Mouse (Mus musculus): ENCODE results near the gene Usb1. TPM values are rescaled to one million over a fixed set of nuclear protein-coding genes. Genes with fewer than 3 reads are reported as not detected.

The Usb1 gene
- polyA plus RNA-seq, 1 experiment, result 24.1 TPM

DNA sequence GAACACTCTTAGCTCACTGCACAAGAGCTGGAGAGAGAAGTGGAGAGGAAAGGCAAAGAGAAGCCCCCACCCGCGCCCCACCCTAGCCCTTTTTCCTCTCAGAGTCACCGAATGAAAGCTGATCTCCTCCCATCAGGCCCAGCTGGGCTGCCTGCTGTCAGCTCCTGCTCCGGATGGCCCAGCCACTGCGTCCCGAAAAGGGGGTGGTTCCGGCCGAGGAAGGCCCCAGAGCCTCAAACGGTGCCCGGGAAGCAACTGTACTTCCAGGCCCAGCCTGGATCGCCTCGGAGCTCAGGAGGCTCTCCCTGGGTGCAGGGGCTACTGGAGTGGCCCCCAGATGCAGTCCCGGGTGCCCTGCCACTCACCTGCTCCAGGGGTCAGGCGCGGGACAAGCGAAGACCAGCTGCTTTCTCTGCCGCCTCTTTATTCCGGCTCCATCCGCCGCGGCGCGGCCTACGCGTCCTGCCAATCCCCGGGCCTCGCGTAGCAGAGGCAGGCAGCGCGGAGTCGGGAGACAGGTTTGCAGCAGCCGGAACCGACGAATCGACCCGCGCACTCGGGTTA, 846 bp upstream of the Usb1 start:
- H3K4me3 ChIP-seq (ENCODE audit: insufficient read depth, low read length), result peak overlapping the region; percentile 94
- H3K27ac ChIP-seq (ENCODE audit: insufficient read depth, low read length), result peak overlapping the region; percentile 87
- peaks cover 3% of the 10 kb centered on the region; the same call in 1 of the 2 replicates for H3K4me1 ChIP-seq (ENCODE audit: control insufficient read depth, insufficient read depth, low read length)
- no peak for TF ChIP-seq POLR2A (IDR thresholded peaks at IDR 0.05; ENCODE audit: low read depth, low read length)
- TF ChIP-seq CTCF (IDR thresholded peaks at IDR 0.05; ENCODE audit: borderline replicate concordance, insufficient read depth, low read length), result no peak

DNA sequence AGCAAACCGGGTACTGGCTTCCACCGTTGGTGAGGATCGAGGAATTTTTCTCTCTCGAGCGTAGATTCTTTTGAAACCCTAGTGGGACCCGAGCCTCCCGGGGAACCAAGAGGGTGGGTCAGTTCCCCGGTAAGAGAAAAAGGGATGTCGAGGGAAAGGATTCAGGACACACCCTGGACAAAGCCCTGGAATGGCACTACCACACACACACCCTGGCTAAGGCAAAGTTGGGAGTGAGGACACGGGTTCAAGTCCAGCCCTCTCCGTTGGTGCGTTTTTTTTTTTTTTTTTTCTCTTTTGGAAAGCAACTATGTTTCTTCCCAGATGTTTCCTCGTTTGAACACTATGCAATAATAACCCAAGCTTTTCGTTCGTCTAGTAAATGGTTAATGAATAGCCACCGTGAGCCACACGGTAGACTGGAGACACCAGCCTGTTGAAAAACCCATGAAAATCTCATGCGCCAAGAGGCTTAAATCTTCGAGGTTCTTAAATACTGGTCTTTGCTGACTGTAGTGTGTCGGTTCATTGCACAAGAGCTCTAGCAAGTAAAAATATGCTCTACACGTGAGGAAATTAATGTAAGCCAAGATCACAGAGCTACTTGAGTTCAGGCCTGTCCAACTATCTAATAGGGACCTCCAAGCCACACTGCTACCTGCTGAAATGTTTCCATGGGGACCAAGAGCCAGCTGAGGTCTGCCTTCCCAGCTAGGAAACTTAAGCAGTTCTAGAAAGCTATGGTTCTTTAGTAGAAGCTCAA, 534 bp downstream of the Usb1 start:
- Histone ChIP-seq H3K4me1 (ENCODE audit: control insufficient read depth, insufficient read depth, low read length) (peaks cover 3% of the 10 kb centered on the region; the same call in 1 of the 2 replicates), H3K4me3 (ENCODE audit: insufficient read depth, low read length) (peak overlapping the region; percentile 94), H3K27ac (ENCODE audit: insufficient read depth, low read length) (peak overlapping the region; percentile 63)
- TF ChIP-seq POLR2A (IDR thresholded peaks at IDR 0.05; ENCODE audit: low read depth, low read length), result no peak
- no peak for TF ChIP-seq CTCF (IDR thresholded peaks at IDR 0.05; ENCODE audit: borderline replicate concordance, insufficient read depth, low read length)

DNA sequence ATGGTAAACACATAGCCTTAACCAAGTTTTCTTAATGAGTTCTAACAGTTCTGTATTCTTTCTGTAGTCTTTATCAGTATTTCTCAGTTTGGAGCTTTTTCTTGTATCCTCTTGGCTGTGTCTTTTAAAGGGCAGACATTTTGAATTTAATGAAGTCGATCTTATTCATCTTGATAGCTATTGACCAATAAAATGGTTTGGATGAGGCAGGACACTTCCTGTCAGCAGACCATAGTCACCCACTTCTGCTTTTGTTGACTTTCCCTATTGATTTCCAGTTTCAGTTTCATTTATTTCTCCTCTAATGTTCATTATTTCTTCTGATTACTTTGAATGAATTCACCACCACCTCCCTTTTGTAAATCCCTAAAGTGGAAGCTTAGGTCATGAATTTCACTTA, 3.6 kb downstream of the Usb1 start:
- H3K4me3 ChIP-seq (ENCODE audit: insufficient read depth, low read length), result no peak overlapping the region
- H3K4me1 ChIP-seq (ENCODE audit: control insufficient read depth, insufficient read depth, low read length), result 0 out of 2 replicates have a peak, but pooled peaks cover 3% of the 10 kb centered on the region
- no peak overlapping the region; the same call in 1 of the 2 replicates for H3K27ac ChIP-seq (ENCODE audit: insufficient read depth, low read length)
- TF ChIP-seq POLR2A (IDR thresholded peaks at IDR 0.05; ENCODE audit: low read depth, low read length) (no peak), CTCF (IDR thresholded peaks at IDR 0.05; ENCODE audit: borderline replicate concordance, insufficient read depth, low read length) (no peak)

DNA sequence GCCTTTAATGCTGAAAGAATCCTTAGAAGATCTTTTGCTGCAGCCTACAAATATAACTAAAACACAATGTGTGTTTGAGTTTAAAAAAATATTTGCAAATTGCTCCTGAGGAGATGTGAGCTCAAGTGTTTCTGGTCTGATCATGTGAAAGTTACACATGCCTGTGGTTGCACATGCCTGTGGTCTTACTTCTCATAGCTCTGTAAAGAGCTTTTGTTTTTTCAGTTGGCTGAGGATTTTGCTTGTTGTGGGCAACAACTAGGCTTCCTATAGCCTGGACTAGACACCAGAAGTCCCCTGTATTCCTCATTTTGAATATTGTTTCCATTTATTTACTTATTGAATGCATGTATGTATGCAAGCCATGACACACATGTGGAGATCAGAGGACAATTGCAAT, 4.3 kb downstream of the Usb1 start:
- TF ChIP-seq POLR2A (IDR thresholded peaks at IDR 0.05; ENCODE audit: low read depth, low read length) (no peak), CTCF (IDR thresholded peaks at IDR 0.05; ENCODE audit: borderline replicate concordance, insufficient read depth, low read length) (no peak)
- H3K4me3 ChIP-seq (ENCODE audit: insufficient read depth, low read length), result no peak overlapping the region
- 0 out of 2 replicates have a peak, but pooled peaks cover 3% of the 10 kb centered on the region for H3K4me1 ChIP-seq (ENCODE audit: control insufficient read depth, insufficient read depth, low read length)
- H3K27ac ChIP-seq (ENCODE audit: insufficient read depth, low read length), result no peak overlapping the region

DNA sequence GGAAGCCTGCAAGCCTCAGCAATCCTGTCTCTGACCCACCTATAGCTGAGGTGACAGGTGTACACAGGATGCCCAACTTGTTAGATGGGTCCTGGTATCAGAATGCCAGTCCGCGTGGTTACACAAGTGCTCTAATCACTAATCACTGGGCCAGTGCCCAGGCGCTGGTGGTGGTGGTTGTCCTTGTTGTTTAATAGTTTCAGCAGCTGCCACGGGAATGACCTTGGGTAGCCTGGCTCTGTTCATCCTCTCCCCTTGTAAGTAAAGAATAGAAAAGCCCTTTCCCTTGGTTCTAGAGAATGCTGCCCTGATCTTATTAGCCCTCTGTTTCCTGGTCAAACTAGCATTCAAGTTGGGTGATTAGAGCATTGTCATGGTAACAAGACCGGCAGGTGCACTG, 9.6 kb downstream of the Usb1 start:
- no peak overlapping the region for H3K4me3 ChIP-seq (ENCODE audit: insufficient read depth, low read length)
- no peak overlapping the region for H3K27ac ChIP-seq (ENCODE audit: insufficient read depth, low read length)
- TF ChIP-seq POLR2A (IDR thresholded peaks at IDR 0.05; ENCODE audit: low read depth, low read length), result no peak
- no peak for TF ChIP-seq CTCF (IDR thresholded peaks at IDR 0.05; ENCODE audit: borderline replicate concordance, insufficient read depth, low read length)
- no peaks in the 10 kb centered on the region for H3K4me1 ChIP-seq (ENCODE audit: control insufficient read depth, insufficient read depth, low read length)

DNA sequence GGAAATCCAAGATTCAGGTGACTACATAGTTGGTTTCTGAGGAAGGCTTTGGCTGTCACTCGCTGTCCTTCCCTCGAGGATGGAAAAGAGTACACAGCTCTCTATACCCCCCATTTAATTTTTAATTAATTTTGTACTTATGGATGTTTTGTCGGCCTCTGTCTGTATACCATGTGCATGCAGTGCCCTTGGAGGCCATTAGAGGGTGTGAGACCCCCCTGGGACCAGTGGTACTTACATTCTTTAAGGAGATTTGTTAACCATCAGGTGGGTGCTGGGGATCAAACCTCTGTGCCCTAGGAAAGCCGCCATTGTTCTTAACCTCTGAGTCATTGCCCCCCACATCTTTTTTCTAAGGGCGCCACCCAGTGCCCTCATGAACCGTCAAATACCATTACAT, 12.6 kb downstream of the Usb1 start:
- Histone ChIP-seq H3K27ac (ENCODE audit: insufficient read depth, low read length) (no peak overlapping the region), H3K4me1 (ENCODE audit: control insufficient read depth, insufficient read depth, low read length) (no peaks in the 10 kb centered on the region), H3K4me3 (ENCODE audit: insufficient read depth, low read length) (no peak overlapping the region)
- TF ChIP-seq CTCF (IDR thresholded peaks at IDR 0.05; ENCODE audit: borderline replicate concordance, insufficient read depth, low read length) (no peak), POLR2A (IDR thresholded peaks at IDR 0.05; ENCODE audit: low read depth, low read length) (no peak)

DNA sequence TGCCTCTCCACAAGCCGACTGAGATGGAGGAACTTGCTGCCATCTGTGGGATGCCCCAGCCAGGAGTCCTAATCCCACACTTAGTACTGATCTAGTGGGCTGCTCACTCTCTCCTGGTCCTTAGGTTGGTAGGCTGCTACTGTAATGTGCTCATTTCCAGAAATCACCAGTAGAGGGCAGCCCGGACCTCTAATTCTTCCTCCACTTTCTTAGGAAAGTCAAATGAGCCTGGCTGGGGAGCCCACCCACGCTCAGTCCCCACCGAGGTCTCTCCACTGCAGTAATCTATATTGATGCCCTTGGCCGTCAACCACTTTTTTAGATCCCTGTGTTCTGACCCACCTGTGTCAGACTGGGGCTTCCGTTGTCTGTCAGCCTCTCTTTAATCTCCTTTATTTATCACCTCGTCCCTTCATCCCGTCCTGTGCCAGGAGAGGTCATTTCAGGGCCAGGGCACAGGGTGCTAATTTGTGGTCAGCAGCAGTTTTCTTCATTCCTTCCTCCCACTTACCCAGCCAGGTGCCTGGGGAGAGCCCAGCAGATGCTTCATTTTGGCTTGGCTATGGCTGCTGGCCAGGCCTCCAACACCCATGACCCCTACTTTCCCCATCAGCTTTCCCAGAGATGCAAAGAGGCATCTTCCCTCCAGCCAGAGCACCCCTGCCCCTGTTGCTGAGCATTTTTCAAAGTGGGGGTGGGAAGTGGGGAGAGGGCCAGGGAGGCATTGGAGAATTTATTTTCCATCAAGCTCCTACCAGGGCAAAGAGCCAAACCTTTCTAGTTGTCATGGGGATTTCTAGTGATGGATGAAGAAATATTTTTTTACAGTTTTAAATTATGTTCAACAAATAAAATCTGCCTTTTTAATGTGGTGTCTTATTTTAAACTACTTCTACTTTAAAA, 14.8 kb downstream of the Usb1 start:
- Histone ChIP-seq H3K27ac (ENCODE audit: insufficient read depth, low read length) (no peak overlapping the region), H3K4me1 (ENCODE audit: control insufficient read depth, insufficient read depth, low read length) (no peaks in the 10 kb centered on the region), H3K4me3 (ENCODE audit: insufficient read depth, low read length) (no peak overlapping the region)
- no peak for TF ChIP-seq CTCF (IDR thresholded peaks at IDR 0.05; ENCODE audit: borderline replicate concordance, insufficient read depth, low read length)
- no peak for TF ChIP-seq POLR2A (IDR thresholded peaks at IDR 0.05; ENCODE audit: low read depth, low read length)

DNA sequence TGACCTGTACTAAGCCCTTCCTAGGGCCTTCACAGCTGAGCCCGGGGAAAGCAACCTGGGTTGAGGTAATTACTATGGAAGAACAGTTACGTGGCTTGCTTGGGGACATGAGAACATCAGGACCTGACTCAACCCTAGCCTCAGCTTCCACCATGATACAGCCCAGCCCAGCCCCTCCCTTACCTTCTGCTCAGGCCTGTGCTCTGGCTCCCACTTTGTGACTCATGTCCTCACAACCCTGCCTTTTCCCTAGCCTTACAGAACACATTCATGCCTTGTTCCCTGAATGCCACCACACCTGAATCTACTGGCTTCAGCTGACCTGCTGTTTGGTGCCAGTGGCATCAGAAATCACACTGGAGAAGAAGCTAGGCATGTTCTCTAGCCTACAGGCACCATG, 16.3 kb downstream of the Usb1 start:
- Histone ChIP-seq H3K27ac (ENCODE audit: insufficient read depth, low read length) (no peak overlapping the region), H3K4me3 (ENCODE audit: insufficient read depth, low read length) (no peak overlapping the region), H3K4me1 (ENCODE audit: control insufficient read depth, insufficient read depth, low read length) (no peaks in the 10 kb centered on the region)
- TF ChIP-seq POLR2A (IDR thresholded peaks at IDR 0.05; ENCODE audit: low read depth, low read length) (no peak), CTCF (IDR thresholded peaks at IDR 0.05; ENCODE audit: borderline replicate concordance, insufficient read depth, low read length) (no peak)

DNA sequence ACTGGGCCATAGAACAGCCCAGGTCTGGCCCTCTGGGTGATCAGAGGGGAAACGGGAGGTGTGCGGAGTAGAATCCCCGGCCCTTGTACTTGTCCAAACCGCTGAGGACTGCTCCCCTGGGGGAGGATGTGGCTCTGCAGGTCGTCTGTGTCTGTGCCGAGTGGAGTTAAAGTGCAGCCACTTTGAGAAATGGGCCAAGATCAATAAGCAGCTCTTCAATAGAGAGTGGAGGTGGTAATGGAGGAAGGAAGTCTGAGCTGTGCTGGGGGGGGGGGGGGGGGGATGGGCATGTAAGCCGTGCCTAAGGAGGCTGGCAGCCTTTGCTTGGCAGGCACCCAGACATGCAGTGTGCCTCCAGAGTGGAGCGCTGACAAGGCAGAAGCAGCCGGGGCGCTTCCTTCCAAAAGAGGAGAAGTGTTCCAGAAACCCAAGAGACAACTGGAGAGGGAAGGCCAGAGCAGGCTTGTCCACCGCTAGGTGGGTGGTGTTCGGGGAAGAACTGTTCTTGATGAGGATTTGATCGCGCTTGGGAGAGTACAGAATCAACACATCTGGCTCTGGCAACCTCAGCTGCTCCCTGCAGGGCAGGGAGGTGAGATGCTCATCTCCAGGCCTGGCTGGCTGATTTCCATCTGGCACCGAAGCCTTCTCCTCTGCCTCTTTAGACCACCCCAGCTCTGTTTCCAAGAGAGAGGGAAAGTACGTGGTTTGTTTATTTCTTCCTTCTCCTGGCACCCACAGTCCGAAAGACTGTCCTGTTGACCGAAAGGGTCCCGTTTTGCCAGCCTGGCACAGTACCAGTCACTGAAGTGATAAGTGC, 16.9 kb downstream of the Usb1 start:
- Histone ChIP-seq H3K4me1 (ENCODE audit: control insufficient read depth, insufficient read depth, low read length) (no peaks in the 10 kb centered on the region), H3K4me3 (ENCODE audit: insufficient read depth, low read length) (no peak overlapping the region)
- no peak for TF ChIP-seq POLR2A (IDR thresholded peaks at IDR 0.05; ENCODE audit: low read depth, low read length)
- no peak for TF ChIP-seq CTCF (IDR thresholded peaks at IDR 0.05; ENCODE audit: borderline replicate concordance, insufficient read depth, low read length)

More for the DNA sequence above, 16.9 kb downstream of the Usb1 start:
- H3K27ac ChIP-seq (ENCODE audit: insufficient read depth, low read length), result no peak overlapping the region

Measured in embryonic fibroblast, embryonic 13.5 days (primary cell).